Mouse (Mus musculus) E14TG2a.4 (cell line): ENCODE measurements around the gene Uggt2.
A peak's percentile ranks its signal among the peaks of the same experiment; 100 is the strongest.

ENCODE experiments used
- H3K27me3 ChIP-seq: 2 replicates; pipeline ENCODE4 v1.6.1; 2014; ENCODE audit warnings: low read length, control low read depth; ENCODE audit not compliant: insufficient read depth
- H3K36me3 ChIP-seq: 2 replicates; pipeline ENCODE4 v1.6.1; 2014; ENCODE audit warnings: low read length, control low read depth; ENCODE audit not compliant: insufficient read depth
- H3K4me1 ChIP-seq: replicated peaks from 2 replicates; pipeline ENCODE4 v1.6.1; 2014; ENCODE audit warnings: low read depth, low read length, control low read depth
- H3K4me3 ChIP-seq: replicated peaks from 2 replicates; pipeline ENCODE4 v1.5.1; 2014; ENCODE audit warnings: mild to moderate bottlenecking, low read length
- H3K9me3 ChIP-seq: 2 replicates; pipeline ENCODE4 v1.6.1; 2014; ENCODE audit warnings: low read length, control low read depth
- CTCF ChIP-seq: conservative IDR thresholded peaks from 2 replicates; pipeline ENCODE4 v1.5.1; 2014; ENCODE audit warnings: low read length
- NANOG ChIP-seq: IDR thresholded peaks from 2 replicates; pipeline ENCODE4 v1.6.1; 2014; ENCODE audit warnings: borderline replicate concordance, low read length, mixed read lengths
- POU5F1 ChIP-seq: IDR thresholded peaks from 2 replicates; pipeline ENCODE4 v1.6.1; 2014; ENCODE audit warnings: low read length, borderline replicate concordance

The Uggt2 gene

DNA sequence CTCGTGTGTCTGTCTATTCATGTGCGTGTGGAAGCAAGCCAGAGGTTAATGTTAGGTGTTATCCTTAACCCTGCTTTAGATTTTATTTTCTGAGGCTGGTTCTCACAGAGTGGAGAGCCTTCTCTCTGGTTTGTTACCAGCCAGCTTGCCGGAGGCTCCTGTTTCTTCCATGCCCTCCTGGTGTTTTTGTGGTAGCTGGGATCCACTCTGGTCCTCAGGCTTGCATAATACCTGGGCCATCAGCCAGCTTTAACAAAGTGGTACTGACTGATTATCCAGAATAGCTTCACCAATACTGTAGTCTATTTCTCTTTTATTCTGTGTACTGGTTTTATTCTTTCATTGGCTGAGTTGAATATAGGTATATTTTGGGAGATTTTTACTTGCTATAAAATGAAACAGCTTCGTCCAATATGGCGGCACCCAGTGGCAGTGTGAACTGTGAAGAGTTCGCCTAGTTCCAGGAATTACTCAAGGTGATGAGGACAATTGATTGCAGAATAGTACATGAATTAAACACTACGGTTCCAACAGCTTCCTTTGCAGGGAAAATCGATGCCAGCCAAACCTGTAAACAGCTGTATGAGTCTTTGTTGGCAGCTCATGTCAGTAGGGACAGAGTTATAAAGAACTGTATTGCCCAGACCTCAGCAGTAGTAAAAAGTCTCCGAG is 147.2 kb downstream of the Uggt2 start:
- no peak overlapping the region for H3K4me3 ChIP-seq
- no peaks in the 10 kb centered on the region for H3K9me3 ChIP-seq
- peaks cover 23% of the 10 kb centered on the region for H3K4me1 ChIP-seq
- H3K36me3 ChIP-seq, result peaks cover 10% of the 10 kb centered on the region
- H3K27me3 ChIP-seq, result no peaks in the 10 kb centered on the region
- TF ChIP-seq NANOG, result no peak
- no peak for TF ChIP-seq POU5F1
- TF ChIP-seq CTCF, result no peak

DNA sequence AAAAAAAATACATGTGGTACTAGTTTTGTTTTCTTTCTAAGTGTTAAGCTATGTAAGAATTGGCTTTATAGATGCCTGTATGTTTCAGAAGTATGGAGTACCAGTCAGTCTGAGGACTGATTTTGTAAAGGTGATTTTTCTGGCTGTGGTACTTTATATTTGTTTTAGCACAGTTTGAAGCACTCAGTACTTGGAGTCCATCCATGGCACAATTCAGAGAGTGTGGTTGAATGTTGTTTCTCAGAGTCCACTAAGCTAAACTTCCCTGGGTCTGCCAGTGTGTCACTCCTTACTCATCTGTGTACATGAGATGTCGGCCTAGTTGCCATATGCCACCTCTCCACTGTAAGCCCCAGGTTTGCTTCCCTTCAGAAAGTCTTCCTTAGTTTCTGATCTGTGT is 150.4 kb downstream of the Uggt2 start:
- TF ChIP-seq POU5F1 (no peak), CTCF (no peak), NANOG (no peak)
- Histone ChIP-seq H3K9me3 (no peaks in the 10 kb centered on the region), H3K4me3 (no peak overlapping the region)

DNA sequence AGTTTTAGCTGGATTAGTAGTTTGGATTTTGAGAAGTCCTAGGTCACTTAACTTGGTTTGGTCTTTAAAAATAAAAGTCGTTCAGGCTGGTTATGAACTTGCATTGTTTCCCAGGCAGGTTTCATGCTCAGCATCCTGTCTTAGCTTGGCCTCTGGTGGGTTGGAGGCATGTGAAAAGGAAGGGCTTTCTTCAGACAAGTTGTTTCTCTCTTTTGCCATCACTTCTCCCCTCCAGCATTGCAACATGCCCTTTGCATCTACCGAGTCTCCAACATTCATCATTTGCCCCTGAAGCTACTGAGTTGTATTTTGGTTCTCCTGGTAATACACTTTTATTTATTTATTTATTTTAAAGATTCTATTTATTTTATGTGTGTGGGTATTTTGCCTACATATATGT is 154.5 kb downstream of the Uggt2 start:
- Histone ChIP-seq H3K27me3 (0 out of 2 replicates have a peak, but pooled peaks cover under 1% of the 10 kb centered on the region), H3K4me1 (peaks cover 16% of the 10 kb centered on the region)
- TF ChIP-seq CTCF (no peak), POU5F1 (no peak), NANOG (no peak)

More for the DNA sequence above, 150.4 kb downstream of the Uggt2 start:
- Histone ChIP-seq H3K36me3 (0 out of 2 replicates have a peak, but pooled peaks cover 4% of the 10 kb centered on the region), H3K27me3 (no peaks in the 10 kb centered on the region), H3K4me1 (peaks cover 18% of the 10 kb centered on the region)

DNA sequence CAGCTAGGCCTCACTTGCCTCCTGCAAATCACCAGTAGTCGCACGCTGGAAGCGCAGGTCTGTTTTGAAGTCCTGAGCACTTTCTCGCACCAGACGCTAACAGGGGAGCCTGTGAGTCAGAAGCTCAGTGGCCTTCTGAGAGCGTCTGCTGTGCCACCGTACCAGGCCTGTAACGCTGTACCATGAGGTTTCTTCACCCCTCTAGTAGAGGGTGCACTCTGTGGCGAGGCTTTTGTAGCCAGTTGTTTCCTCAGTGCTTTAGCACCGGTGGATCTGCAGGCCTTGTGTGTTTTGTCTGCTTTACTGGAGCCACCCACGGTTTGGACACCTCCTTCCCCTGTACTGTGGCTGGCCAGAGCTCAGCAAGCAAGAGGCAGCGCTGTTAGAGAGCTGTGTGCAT is 157.2 kb downstream of the Uggt2 start:
- TF ChIP-seq POU5F1, result no peak
- TF ChIP-seq CTCF, result no peak
- no peak for TF ChIP-seq NANOG
- peak overlapping the region; percentile 49; the same call in 1 of the 2 replicates for H3K4me3 ChIP-seq
- H3K9me3 ChIP-seq, result no peaks in the 10 kb centered on the region
- H3K4me1 ChIP-seq, result peaks cover 17% of the 10 kb centered on the region
- no peaks in the 10 kb centered on the region for H3K36me3 ChIP-seq
- H3K27me3 ChIP-seq, result peaks cover 6% of the 10 kb centered on the region; the same call in 1 of the 2 replicates

More for the DNA sequence above, 154.5 kb downstream of the Uggt2 start:
- no peaks in the 10 kb centered on the region for H3K9me3 ChIP-seq
- H3K36me3 ChIP-seq, result no peaks in the 10 kb centered on the region
- H3K4me3 ChIP-seq, result no peak overlapping the region

DNA sequence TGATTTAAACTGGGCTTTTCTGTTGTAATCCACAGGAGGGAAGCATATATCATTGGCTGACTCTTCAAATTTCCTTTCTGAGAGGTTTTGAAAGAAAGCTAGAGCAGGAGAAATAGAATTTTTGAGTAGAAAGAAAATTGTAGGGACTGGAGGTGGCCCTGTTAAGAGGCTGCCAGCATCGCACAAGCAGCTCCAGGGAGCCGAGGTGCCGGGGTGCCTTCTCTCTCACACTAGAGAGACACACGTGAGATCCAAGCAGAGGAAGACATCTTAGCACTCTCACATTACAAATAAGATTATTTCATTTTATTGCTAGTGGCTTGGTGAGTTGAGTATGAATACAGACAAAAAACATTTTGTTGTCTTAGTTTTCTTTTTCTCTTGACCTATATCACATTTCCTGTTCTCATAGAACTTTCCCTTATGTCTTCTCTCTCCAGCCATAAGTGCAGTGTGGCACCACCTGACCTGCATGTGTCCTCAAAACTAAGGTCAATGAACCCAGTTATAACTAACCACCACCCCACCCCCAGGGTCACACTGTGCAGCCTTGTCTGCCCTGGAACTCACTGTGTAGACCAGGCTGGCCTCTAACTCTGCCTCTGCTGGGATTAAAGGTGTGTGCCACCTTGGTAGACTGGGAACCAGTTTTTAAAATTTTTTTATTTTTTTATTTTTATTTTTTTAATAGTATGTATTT is 158.3 kb downstream of the Uggt2 start:
- Histone ChIP-seq H3K36me3 (no peaks in the 10 kb centered on the region), H3K4me1 (peaks cover 23% of the 10 kb centered on the region), H3K27me3 (peaks cover 16% of the 10 kb centered on the region), H3K4me3 (no peak overlapping the region), H3K9me3 (no peaks in the 10 kb centered on the region)
- TF ChIP-seq CTCF, result no peak
- TF ChIP-seq NANOG, result no peak
- TF ChIP-seq POU5F1, result no peak

DNA sequence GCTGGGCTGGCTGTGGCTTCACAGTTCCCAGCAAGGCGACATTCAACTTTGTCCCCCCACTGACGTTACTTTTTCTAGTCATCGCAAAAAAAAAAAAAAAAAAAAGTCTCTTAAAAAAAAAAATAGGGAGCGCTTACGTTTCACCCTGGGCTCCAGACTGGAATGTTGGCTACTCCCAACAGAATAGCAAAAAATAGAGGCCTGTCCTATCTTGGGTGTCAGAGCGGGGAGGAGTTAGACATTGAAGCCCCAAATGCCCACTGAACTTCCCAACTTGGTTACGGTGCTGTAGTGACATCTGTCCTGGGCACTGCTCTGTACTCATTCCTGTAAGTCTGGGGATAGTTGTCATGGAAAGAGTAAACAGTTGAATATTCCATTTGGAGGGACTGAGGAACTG is 160.7 kb downstream of the Uggt2 start:
- TF ChIP-seq NANOG (no peak), CTCF (no peak), POU5F1 (no peak)
- peak overlapping the region; percentile 99 for H3K4me3 ChIP-seq
- peaks cover 25% of the 10 kb centered on the region for H3K4me1 ChIP-seq
- peaks cover 21% of the 10 kb centered on the region for H3K27me3 ChIP-seq
- no peaks in the 10 kb centered on the region for H3K36me3 ChIP-seq
- H3K9me3 ChIP-seq, result no peaks in the 10 kb centered on the region

DNA sequence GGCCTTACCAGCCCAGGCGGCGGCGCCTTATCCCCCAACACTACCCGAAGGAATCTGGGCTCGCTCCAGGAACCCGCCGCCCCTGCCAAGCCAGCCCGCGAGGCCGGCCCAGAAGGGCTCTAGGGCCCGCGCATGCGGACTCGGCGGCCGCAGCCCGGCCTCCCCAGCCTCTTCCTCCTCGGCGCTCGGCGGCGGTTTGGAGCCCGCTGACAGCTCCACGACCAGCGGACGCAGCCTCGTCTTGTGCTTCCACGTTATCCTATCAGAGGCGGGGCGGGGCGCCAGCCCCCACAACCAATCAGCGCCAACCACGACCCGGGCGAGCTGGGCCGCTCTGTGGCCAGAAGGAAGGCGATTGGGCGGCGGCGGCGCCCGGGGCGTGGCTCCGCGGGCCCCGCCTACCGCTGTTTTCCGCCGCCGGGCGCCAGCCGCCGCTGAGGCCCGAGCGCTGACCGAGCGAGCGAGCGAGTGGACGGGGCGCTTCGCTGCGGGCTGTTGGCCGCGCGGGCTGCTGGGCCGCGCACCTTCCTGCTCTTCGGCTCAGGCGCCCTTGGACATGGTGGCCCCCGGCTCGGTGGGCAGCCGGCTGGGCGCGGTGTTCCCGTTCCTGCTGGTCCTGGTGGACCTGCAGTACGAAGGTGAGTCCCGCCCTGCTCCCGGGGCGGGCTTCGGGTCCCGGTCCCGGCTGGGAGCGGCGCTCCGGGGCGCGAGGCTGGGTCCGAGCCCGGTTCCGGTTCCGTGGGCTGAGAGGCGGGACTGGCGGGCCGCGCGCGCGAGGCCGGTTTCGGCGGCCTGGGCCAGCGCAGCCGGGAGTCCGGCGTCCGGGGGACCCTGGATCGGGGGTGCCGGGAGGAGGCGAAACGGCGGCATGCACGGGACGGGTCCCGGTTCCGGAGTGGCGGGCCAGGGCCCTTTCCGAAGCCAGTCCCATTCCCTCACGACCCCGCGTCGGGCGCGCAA is 161.4 kb downstream of the Uggt2 start, which contains the start of gene Dnajc3:
Dnajc3 (plus strand) TSS at position 444 of the 960 bp plus-strand sequence.
- no peak for TF ChIP-seq NANOG
- no peak for TF ChIP-seq CTCF
- TF ChIP-seq POU5F1, result no peak
- peaks cover 25% of the 10 kb centered on the region for H3K4me1 ChIP-seq
- no peaks in the 10 kb centered on the region for H3K36me3 ChIP-seq

DNA sequence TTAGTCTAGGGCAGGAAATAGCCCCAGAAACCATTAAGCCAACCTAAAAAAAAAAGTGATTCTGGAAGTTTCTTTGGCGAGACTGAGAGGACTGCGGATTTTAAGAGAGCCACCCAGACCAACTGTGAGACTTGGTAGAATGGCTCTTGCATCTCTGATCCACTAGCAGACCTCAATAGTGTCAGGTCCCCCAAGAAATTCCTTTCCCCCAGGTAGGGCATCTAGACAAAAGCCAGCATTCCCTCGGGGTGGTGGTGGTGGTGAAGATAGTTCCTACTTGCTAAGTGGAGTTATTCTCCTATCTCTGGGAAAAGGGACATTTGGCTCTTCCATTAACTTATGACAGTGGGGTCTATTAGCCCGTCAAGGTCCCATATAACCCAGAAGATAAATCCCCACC is 162.3 kb downstream of the Uggt2 start:
- Histone ChIP-seq H3K4me3 (peak overlapping the region; percentile 99), H3K9me3 (no peaks in the 10 kb centered on the region), H3K36me3 (no peaks in the 10 kb centered on the region), H3K4me1 (peaks cover 24% of the 10 kb centered on the region), H3K27me3 (peaks cover 21% of the 10 kb centered on the region)
- TF ChIP-seq NANOG (no peak), POU5F1 (no peak), CTCF (no peak)

More for the DNA sequence above, 161.4 kb downstream of the Uggt2 start, which contains the start of gene Dnajc3:
- H3K4me3 ChIP-seq, result peak within 1 kb of the TSS; percentile 99
- H3K27me3 ChIP-seq, result peaks cover 21% of the 10 kb centered on the region
- H3K9me3 ChIP-seq, result no peaks in the 10 kb centered on the region
